Mouse (Mus musculus) brain, embryonic 14.5 days (tissue): ENCODE measurements at regions not wholly inside any gene's neighbourhood (a gene's known extent, or its start where the extent isn't known, plus 50 kb on each side); places are given as distances from the start of the nearest gene placed in this dataset.

ENCODE experiments used
- DNase-seq: peaks from one replicate; pipeline ENCODE4 v3.0.0-alpha.2; 2011; ENCODE audit warnings: low read depth
- CTCF ChIP-seq: fragments of 200-500 bp; IDR thresholded peaks from 2 replicates; pipeline ENCODE4 v1.5.1; 2012; ENCODE audit warnings: inconsistent platforms, mild to moderate bottlenecking, moderate library complexity, borderline replicate concordance; ENCODE audit not compliant: insufficient read depth, insufficient read length; ENCODE audit errors: extremely low read depth
- POLR2A ChIP-seq: fragments of 200-500 bp; IDR thresholded peaks from 2 replicates; pipeline ENCODE4 v1.6.1; 2012; ENCODE audit warnings: mild to moderate bottlenecking, inconsistent platforms, borderline replicate concordance; ENCODE audit not compliant: poor library complexity, insufficient read depth, insufficient read length, severe bottlenecking; ENCODE audit errors: extremely low read depth

DNA sequence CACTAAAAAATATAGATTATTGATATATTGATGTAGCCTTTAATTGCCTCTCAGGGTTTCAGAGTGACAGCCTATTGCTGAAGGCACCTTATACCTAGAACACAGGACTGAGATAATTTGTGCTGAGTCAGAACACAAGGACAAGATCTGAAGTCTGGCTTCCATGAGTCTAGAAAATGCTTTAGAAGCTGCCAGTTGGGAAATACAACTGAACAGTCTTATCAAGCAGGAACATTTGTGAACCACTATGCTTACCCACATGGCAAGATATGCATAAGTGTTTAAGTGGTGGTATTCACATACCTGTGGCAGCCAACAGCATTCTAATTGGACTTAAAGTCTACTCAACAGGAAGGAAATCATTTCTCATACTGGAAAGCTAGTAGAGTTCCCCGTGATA is 202.1 kb upstream of the Tpm3-rs7 start:
- DNase-seq = no peak
- no peak for TF ChIP-seq CTCF
- no peak for TF ChIP-seq POLR2A

DNA sequence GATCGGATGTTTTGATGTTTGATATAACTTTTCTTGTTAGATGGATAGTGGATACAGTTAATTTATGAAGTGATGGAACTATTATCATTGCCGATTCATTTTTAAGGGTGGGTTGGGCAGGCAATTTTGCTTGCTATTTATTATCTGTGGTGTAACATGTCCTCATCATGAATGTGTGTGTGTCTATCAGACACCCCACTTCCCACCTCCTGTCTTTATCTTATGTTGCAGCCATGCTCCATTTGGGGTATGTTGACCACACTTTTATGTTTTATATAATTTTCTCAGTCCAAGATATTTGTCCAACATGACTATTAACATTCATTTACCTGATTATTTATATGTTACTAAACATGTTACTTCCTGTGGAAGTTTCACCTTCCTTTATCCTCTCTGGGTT is 175.6 kb upstream of the Tpm3-rs7 start:
- no peak for TF ChIP-seq POLR2A
- no peak for TF ChIP-seq CTCF
- no peak for DNase-seq

DNA sequence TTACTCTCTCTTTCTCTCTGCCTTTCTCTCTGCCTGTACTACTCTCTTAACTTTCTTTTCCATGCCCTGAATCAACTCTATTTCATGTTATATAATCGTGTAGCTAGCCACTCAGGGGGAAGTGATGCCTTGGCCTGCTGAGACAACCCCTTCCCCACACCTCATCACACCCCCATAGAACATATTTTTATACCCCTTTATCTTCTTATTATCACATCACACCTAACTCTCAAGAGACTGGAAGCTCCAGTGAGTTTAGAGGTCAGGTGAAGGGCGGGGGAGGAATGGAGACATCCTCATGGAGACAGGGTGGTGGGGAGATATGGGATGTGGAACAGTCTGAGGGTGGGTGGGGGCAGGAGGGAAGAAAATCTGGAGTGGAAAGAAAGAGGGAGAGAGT is 145.8 kb upstream of the Tpm3-rs7 start:
- TF ChIP-seq CTCF = no peak
- TF ChIP-seq POLR2A = no peak
- no peak for DNase-seq

DNA sequence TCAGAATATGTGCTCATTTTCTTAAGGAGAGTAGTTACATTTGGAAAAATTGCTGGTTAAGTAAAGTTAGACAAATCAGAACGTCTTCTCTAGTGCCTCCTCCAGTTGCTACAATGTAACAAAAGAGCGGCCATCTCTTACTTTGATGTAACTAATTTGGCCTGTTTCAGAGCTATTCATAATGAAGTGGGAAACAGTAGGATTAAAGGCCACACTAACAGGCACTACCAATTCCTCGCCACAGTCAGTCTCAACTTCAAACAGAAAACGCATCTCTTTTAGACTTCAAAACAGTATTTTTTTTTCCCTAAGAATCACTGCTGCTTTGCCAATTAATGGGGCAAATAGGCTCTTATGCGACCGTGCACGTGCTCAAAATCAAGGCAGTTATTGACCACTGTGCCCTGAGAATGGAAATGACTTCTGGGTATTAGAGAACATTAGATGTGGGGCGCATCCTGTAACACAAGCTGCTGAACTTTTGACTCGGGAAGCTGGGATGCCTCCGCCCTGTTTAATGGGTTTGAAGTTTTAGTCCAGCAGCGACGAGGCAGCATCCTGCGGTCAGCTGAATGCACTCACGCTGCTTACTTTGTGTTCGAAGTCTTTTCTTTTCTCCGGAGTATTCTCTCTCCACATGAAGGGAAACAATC is 131.9 kb upstream of the Tpm3-rs7 start:
- peak; percentile 82 for DNase-seq
- TF ChIP-seq CTCF (no peak), POLR2A (no peak)

DNA sequence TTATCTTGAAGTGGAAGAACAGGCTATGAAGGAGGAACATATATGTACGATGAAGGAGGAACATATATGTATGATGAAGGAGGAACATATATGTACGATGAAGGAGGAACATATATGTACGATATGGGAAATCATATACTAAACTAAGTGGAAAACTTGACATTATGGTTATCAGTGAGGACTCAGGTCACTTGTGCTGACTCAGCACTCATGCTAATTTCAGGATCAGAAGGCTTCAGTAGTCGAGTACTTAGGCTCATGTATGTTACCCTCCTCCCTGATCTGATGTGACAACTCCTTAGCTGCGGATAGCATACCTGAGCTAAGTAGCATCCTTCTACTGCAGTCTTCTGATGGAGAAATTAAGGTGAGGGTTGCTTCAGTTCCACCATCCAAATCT is 102.4 kb upstream of the Tpm3-rs7 start:
- TF ChIP-seq POLR2A = no peak
- TF ChIP-seq CTCF = no peak

More for the DNA sequence above, 102.4 kb upstream of the Tpm3-rs7 start:
- no peak for DNase-seq
